Mouse (Mus musculus): ENCODE data around the gene Trim29. TPM values are rescaled to one million over a fixed set of nuclear protein-coding genes. Genes with fewer than 3 reads are reported as not detected.

Trim29 gene
- polyA plus RNA-seq, 1 experiment from 2014 or later, result 2.4 TPM

DNA sequence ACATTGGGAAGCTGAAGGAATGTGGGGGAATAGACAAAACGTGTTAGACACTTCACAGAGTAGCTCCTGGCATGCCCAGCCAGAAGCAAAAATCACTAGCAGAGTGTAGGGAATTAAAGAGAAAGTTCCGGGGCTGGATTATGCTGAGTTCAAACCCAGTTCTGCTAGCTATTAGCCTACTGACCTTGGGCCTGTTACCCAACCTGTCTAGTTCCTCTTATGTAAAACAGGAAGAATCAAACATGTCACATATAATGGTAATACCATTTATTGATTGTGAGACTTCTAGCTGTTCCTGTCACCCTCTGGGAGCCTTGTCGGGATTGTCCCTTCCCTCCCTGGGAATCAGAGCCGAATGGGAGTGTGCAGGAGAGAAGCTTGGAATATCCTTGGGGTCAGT, 7.7 kb upstream of the Trim29 start:
- no peaks in the 10 kb centered on the region for H3K36me3 ChIP-seq (ENCODE audit: control insufficient read depth, insufficient read depth, low read length)
- H3K27ac ChIP-seq (ENCODE audit: low read depth, low read length), result no peak overlapping the region
- 64% methylated on average over 4 of the region's 4 CpGs for WGBS
- no peaks in the 10 kb centered on the region for H3K27me3 ChIP-seq (ENCODE audit: control insufficient read depth, insufficient read depth, low read length)
- no peak overlapping the region for H3K4me2 ChIP-seq (replicated peaks; ENCODE audit: low read depth, low read length)
- no peak overlapping the region for H3K4me3 ChIP-seq (ENCODE audit: low read depth, low read length)
- no peak for DNase-seq (ENCODE audit: low spot score)
- ATAC-seq (ENCODE audit: low FRiP score), result no peak
- no peaks in the 10 kb centered on the region for H3K4me1 ChIP-seq (replicated peaks; ENCODE audit: control insufficient read depth, insufficient read depth, low read length)
- H3K9me3 ChIP-seq (ENCODE audit: control insufficient read depth, low read length), result no peaks in the 10 kb centered on the region
- no peak overlapping the region for H3K9ac ChIP-seq (ENCODE audit: low read depth, low read length)

DNA sequence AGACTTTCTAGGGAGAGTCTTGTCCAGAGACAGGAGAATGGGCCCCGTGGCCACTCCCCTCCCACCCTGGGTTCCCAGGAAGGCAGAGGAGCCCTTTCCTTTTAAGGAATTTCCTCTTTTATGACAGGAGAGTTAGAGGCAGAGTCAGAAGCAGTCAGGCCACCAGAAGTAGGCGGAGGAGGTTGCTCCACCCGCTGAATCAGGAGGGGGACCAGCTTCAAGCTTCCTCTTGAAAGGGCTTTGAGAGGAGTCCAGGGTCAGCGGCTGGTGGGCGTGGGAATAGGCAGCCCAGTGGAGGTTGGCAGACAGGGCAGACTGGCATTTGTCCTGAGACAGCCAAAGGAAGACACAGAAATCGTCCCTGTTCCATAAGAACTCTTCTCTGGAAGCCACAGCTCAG, 4.8 kb upstream of the Trim29 start:
- DNase-seq (ENCODE audit: low spot score), result no peak
- Histone ChIP-seq H3K4me2 (replicated peaks; ENCODE audit: low read depth, low read length) (no peak overlapping the region), H3K9ac (ENCODE audit: low read depth, low read length) (no peak overlapping the region), H3K36me3 (ENCODE audit: control insufficient read depth, insufficient read depth, low read length) (no peaks in the 10 kb centered on the region), H3K27ac (ENCODE audit: low read depth, low read length) (no peak overlapping the region), H3K4me1 (replicated peaks; ENCODE audit: control insufficient read depth, insufficient read depth, low read length) (no peaks in the 10 kb centered on the region), H3K27me3 (ENCODE audit: control insufficient read depth, insufficient read depth, low read length) (no peaks in the 10 kb centered on the region), H3K4me3 (ENCODE audit: low read depth, low read length) (no peak overlapping the region), H3K9me3 (ENCODE audit: control insufficient read depth, low read length) (no peaks in the 10 kb centered on the region)
- WGBS, result 60% methylated on average over 6 of the region's 6 CpGs
- ATAC-seq (ENCODE audit: low FRiP score), result no peak

DNA sequence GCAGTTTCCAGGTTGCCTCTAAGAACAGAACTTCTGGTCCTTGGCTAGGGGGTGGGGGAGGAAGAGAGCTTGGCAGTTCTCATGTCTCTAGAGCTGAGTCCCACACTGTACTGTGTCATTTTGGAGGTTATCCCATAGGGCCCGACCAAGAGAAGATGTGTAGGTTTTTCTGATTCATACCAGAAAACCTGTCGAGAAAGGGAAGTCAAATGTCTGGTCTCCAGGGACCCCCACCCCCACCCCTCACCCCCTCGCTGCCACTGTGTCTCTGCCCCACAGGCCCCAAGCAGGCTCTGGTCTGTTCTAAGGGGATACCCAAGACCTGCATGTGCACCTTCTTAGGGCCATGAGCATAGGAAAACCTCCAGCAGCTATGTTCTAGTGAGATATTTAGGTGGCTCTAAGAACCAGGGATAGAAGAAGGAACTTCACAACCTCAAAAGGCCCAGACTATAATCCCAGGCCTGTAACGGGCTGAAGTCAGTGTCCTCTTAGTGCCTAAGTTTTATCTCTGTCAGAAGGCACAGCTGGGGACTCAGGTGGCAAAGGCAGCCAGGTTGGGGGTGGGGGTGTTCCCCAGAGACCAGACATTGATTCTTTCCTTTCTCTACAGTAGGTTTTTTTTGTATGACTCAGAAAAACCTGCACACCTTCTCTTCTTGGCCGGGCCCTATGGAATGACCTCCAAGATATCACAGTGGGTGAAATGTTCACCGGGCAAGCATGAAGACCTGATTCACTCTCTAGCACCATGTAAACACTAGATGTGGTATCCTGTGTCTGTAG, 1.4 kb upstream of the Trim29 start:
- H3K4me1 ChIP-seq (replicated peaks; ENCODE audit: control insufficient read depth, insufficient read depth, low read length), result no peaks in the 10 kb centered on the region
- no peaks in the 10 kb centered on the region for H3K27me3 ChIP-seq (ENCODE audit: control insufficient read depth, insufficient read depth, low read length)
- no peak overlapping the region for H3K4me3 ChIP-seq (ENCODE audit: low read depth, low read length)
- H3K4me2 ChIP-seq (replicated peaks; ENCODE audit: low read depth, low read length), result no peak overlapping the region
- no peaks in the 10 kb centered on the region for H3K36me3 ChIP-seq (ENCODE audit: control insufficient read depth, insufficient read depth, low read length)
- H3K9me3 ChIP-seq (ENCODE audit: control insufficient read depth, low read length), result no peaks in the 10 kb centered on the region
- no peak overlapping the region for H3K9ac ChIP-seq (ENCODE audit: low read depth, low read length)
- WGBS, result 87% methylated on average over 6 of the region's 6 CpGs
- H3K27ac ChIP-seq (ENCODE audit: low read depth, low read length), result no peak overlapping the region
- DNase-seq (ENCODE audit: low spot score), result no peak
- ATAC-seq (ENCODE audit: low FRiP score), result no peak

DNA sequence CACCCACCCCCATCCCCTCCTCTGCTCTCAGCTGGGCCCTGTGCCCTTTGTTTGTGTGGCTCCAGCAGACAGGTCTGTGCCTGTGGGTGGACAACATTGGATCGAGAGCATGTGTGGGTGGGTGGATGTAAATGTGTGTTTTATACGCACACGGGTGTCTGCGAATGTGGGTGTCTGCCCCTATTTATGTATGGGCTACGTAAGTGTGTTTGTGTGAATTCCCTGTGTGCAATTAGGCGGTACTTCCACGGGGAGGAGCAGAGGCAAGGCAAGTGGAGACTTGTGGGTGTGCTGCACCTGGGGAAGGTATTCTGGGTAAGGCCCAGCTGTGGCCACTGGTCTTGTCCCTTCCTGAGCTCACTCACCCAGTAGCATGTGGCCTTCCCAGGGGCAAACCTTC, 1.5 kb downstream of the Trim29 start:
- no peak overlapping the region for H3K27ac ChIP-seq (ENCODE audit: low read depth, low read length)
- H3K4me3 ChIP-seq (ENCODE audit: low read depth, low read length), result no peak overlapping the region
- no peaks in the 10 kb centered on the region for H3K36me3 ChIP-seq (ENCODE audit: control insufficient read depth, insufficient read depth, low read length)
- no peaks in the 10 kb centered on the region for H3K9me3 ChIP-seq (ENCODE audit: control insufficient read depth, low read length)
- no peak overlapping the region for H3K4me2 ChIP-seq (replicated peaks; ENCODE audit: low read depth, low read length)
- no peak overlapping the region for H3K9ac ChIP-seq (ENCODE audit: low read depth, low read length)
- no peaks in the 10 kb centered on the region for H3K27me3 ChIP-seq (ENCODE audit: control insufficient read depth, insufficient read depth, low read length)
- H3K4me1 ChIP-seq (replicated peaks; ENCODE audit: control insufficient read depth, insufficient read depth, low read length), result no peaks in the 10 kb centered on the region
- WGBS, result 84% methylated on average over 7 of the region's 7 CpGs
- DNase-seq (ENCODE audit: low spot score) (no peak), ATAC-seq (ENCODE audit: low FRiP score) (no peak)

DNA sequence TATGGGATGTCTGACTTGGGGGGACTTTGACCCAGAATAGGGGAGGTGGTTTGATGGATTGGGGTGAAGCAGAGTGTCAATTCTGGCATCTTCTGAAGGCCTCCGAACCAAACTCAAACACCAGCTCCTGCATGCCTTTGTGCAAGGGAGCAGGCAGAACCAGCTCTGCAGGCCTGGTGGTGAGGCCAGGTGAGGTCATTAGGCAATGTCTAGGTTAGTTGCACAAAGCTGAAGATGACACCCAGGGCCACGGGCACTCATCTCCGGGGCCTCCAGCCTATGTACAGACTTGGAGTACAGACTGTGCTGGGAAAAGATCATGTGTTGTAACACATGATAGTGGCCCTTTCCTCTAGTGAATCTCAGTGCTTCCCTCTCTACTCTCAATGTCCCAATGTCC, 3.2 kb downstream of the Trim29 start:
- no peak overlapping the region for H3K4me3 ChIP-seq (ENCODE audit: low read depth, low read length)
- no peaks in the 10 kb centered on the region for H3K9me3 ChIP-seq (ENCODE audit: control insufficient read depth, low read length)
- H3K4me1 ChIP-seq (replicated peaks; ENCODE audit: control insufficient read depth, insufficient read depth, low read length), result no peaks in the 10 kb centered on the region
- no peak overlapping the region for H3K9ac ChIP-seq (ENCODE audit: low read depth, low read length)
- H3K27ac ChIP-seq (ENCODE audit: low read depth, low read length), result no peak overlapping the region
- H3K36me3 ChIP-seq (ENCODE audit: control insufficient read depth, insufficient read depth, low read length), result no peaks in the 10 kb centered on the region
- no peak for ATAC-seq (ENCODE audit: low FRiP score)
- H3K4me2 ChIP-seq (replicated peaks; ENCODE audit: low read depth, low read length), result no peak overlapping the region
- DNase-seq (ENCODE audit: low spot score), result no peak
- H3K27me3 ChIP-seq (ENCODE audit: control insufficient read depth, insufficient read depth, low read length), result no peaks in the 10 kb centered on the region
- WGBS, result 92% methylated on average over 3 of the region's 3 CpGs

DNA sequence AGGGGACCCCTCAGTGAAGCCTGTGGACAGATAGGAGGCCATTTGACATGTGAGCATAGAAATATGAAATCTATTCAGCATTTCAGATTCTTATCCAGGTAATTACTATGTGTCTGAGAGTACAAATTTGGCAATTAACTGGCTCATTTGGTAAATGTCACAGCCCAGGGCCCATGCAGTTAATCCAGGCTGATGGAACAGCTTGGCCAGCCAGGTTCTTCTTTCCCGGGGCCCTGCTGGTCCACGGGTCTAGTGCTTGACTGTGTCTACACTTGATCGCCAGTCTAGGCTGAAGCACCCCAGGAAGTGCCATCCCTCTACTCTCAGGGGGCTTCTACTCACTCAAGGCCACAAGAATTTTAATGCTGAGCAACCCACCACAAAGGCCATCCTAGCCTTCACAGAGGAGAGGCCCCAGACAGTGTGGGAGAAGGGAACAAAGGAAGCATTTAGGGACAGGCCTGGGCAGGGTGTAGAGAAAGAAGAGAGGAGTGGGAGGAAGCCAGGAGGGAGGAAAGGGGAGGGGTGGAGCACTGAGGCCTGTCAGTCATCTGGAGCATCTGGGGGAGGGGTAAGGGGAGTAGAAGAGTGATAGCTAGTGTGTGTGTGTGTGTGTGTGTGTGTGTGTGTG, 4.8 kb downstream of the Trim29 start:
- Histone ChIP-seq H3K36me3 (ENCODE audit: control insufficient read depth, insufficient read depth, low read length) (no peaks in the 10 kb centered on the region), H3K4me2 (replicated peaks; ENCODE audit: low read depth, low read length) (no peak overlapping the region), H3K27ac (ENCODE audit: low read depth, low read length) (no peak overlapping the region), H3K9me3 (ENCODE audit: control insufficient read depth, low read length) (no peaks in the 10 kb centered on the region), H3K4me1 (replicated peaks; ENCODE audit: control insufficient read depth, insufficient read depth, low read length) (no peaks in the 10 kb centered on the region), H3K9ac (ENCODE audit: low read depth, low read length) (no peak overlapping the region), H3K27me3 (ENCODE audit: control insufficient read depth, insufficient read depth, low read length) (no peaks in the 10 kb centered on the region), H3K4me3 (ENCODE audit: low read depth, low read length) (no peak overlapping the region)
- ATAC-seq (ENCODE audit: low FRiP score), result 0 out of 2 replicates have a peak, but pooled peaks have one; percentile 45
- WGBS, result 67% methylated on average over 3 of the region's 3 CpGs
- DNase-seq (ENCODE audit: low spot score), result peak; percentile 30

DNA sequence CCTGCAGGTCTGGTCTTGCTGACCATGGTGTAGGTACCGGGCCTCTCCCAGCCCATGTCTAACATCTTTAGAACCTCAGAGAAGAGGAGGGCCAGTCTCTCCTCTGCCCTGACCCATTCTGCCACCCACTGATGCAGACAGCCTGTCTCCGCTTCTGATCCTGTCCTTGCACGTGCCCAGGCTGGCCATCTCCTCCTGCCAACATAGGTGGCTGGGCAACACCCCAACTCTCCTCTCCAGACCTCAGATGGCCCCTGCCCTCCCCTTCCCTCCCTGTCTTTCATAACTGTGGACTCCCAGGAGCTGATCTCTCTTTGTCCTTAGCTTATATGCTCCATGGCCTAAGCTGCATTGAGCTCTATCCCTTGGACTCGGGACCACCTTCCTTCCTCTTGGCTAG, 5.8 kb downstream of the Trim29 start:
- 93% methylated on average over 4 of the region's 4 CpGs for WGBS
- no peak overlapping the region for H3K4me2 ChIP-seq (replicated peaks; ENCODE audit: low read depth, low read length)
- no peak for DNase-seq (ENCODE audit: low spot score)

DNA sequence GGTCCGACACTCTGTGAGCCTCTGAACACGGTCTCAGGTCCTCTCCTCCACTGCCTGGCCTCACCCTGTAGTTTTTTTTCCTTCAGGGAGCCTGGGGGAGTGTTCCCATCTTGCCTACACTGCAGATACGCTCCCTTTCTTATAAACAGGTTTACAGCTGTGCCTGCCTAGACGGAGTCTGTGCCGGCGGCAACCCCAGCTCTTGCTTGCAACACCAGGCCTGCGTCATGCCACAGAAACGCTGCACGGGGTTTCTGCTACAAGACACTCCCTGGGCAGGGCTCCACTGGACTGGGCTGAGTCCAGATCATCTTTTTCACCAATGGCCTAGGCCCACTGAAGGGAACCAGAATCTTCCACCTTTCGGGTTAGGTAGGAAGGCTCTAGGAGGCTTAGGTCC, 8.0 kb downstream of the Trim29 start:
- whole genome bisulfite sequencing, result 86% methylated on average over 10 of the region's 10 CpGs
- no peak overlapping the region for H3K4me2 ChIP-seq (replicated peaks; ENCODE audit: low read depth, low read length)
- no peaks in the 10 kb centered on the region for H3K4me1 ChIP-seq (replicated peaks; ENCODE audit: control insufficient read depth, insufficient read depth, low read length)
- no peaks in the 10 kb centered on the region for H3K9me3 ChIP-seq (ENCODE audit: control insufficient read depth, low read length)
- no peak for DNase-seq (ENCODE audit: low spot score)
- no peaks in the 10 kb centered on the region for H3K27me3 ChIP-seq (ENCODE audit: control insufficient read depth, insufficient read depth, low read length)
- no peak overlapping the region for H3K9ac ChIP-seq (ENCODE audit: low read depth, low read length)
- H3K4me3 ChIP-seq (ENCODE audit: low read depth, low read length), result no peak overlapping the region
- no peak for ATAC-seq (ENCODE audit: low FRiP score)
- H3K36me3 ChIP-seq (ENCODE audit: control insufficient read depth, insufficient read depth, low read length), result no peaks in the 10 kb centered on the region
- no peak overlapping the region for H3K27ac ChIP-seq (ENCODE audit: low read depth, low read length)

More for the DNA sequence above, 5.8 kb downstream of the Trim29 start:
- Histone ChIP-seq H3K4me1 (replicated peaks; ENCODE audit: control insufficient read depth, insufficient read depth, low read length) (no peaks in the 10 kb centered on the region), H3K27ac (ENCODE audit: low read depth, low read length) (no peak overlapping the region), H3K9me3 (ENCODE audit: control insufficient read depth, low read length) (no peaks in the 10 kb centered on the region), H3K27me3 (ENCODE audit: control insufficient read depth, insufficient read depth, low read length) (no peaks in the 10 kb centered on the region), H3K36me3 (ENCODE audit: control insufficient read depth, insufficient read depth, low read length) (no peaks in the 10 kb centered on the region), H3K9ac (ENCODE audit: low read depth, low read length) (no peak overlapping the region), H3K4me3 (ENCODE audit: low read depth, low read length) (no peak overlapping the region)
- ATAC-seq (ENCODE audit: low FRiP score), result no peak

DNA sequence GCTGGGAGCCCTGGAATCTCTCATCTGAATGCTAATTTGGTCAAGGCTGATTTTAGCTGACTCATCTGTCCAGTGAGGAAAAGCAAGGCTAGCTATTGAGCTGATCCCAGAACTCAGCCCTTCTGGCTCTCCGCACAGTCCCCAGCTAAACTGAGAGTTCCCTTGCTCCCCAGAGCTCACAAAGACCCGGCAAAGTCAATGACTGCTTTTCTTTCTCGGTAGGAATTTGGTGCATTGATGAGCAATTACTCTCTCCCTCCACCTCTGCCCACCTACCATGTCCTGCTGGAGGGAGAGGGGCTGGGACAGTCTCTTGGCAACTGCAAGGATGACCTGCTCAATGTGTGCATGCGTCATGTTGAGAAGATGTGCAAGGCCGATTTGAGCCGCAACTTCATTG, 11.3 kb downstream of the Trim29 start:
- DNase-seq (ENCODE audit: low spot score), result no peak
- Histone ChIP-seq H3K4me3 (ENCODE audit: low read depth, low read length) (no peak overlapping the region), H3K9ac (ENCODE audit: low read depth, low read length) (no peak overlapping the region), H3K36me3 (ENCODE audit: control insufficient read depth, insufficient read depth, low read length) (no peaks in the 10 kb centered on the region), H3K9me3 (ENCODE audit: control insufficient read depth, low read length) (no peaks in the 10 kb centered on the region), H3K4me2 (replicated peaks; ENCODE audit: low read depth, low read length) (no peak overlapping the region), H3K27ac (ENCODE audit: low read depth, low read length) (no peak overlapping the region), H3K27me3 (ENCODE audit: control insufficient read depth, insufficient read depth, low read length) (no peaks in the 10 kb centered on the region), H3K4me1 (replicated peaks; ENCODE audit: control insufficient read depth, insufficient read depth, low read length) (no peaks in the 10 kb centered on the region)
- 87% methylated on average over 6 of the region's 6 CpGs for WGBS
- ATAC-seq (ENCODE audit: low FRiP score), result no peak

All from hindbrain, embryonic 11.5 days (tissue).